Mouse (Mus musculus): ENCODE data around the gene Tepp.

The Tepp gene

DNA sequence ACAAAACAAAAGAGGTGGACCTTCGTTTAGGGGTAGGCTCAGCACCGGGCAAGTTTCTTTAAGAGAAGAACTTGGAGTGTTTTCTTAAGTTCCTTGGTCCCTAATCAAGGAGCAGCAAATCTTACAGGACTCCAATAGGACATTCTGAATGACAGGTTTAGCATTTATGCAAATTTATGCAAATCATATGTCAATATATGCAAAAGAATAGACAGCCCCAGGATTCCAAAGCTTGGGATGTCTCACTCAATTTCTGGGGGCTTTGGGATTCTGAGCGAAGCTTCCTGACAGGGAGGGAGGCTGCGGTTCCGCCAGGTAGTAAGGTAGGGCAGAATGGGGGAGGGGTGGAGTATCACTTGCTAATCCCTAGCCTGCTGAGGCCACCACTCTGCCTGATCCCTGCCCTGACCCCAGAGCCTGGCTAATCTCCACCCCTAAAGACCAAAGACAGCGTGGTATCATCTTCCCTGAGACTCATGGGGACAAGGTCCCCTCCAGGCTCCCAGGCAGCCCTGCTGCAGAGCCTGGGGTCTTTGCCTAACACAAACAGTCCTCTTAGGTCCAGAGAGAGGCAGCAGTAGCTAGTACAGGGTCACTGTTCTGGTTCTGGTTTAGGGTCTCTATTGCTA is at the start of gene Tepp:
Tepp (plus strand) TSS at position 225 of the 629 bp plus-strand sequence.
- no peak for DNase-seq (ENCODE audit: low spot score)

DNA sequence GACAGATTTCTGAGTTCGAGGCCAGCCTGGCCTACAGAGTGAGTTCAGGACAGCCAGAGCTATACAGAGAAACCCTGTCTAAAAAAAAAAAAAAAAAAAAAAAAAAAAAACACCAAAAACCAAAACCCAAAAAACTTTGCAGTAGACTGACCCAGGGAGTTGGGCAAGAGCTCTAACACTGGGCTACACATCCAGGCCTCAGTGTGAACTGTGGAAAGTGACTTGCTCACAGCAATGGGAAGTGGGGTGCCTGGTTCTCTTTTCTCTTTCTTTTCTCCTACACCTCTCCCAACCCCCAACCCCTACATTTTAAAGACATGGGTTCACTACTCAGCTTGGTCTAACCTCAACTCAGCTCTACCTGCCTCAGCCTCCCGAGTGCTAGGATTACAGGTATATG is 48.2 kb upstream of the Tepp start:
- no peak for DNase-seq (ENCODE audit: low spot score)

DNA sequence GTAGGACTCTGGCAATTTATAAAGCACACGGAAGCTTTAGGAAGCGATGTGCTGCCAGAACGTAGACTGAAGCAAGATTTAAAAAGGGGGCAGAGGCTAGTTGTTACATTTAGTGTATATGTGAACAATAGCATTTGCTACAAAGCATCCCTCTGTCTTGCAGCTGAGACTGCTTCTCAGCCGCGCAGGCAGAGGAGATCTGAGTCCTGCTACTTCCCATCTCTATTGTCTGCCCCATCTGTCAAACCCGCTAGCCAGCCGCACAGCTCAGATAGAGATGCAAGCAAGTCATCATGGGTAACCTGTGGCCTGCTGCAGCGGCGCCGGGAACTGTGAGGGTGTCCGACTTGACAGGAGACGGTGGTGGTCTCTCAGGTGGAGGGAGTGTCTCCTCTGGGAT is 39.9 kb upstream of the Tepp start:
- DNase-seq (ENCODE audit: low spot score), result no peak

DNA sequence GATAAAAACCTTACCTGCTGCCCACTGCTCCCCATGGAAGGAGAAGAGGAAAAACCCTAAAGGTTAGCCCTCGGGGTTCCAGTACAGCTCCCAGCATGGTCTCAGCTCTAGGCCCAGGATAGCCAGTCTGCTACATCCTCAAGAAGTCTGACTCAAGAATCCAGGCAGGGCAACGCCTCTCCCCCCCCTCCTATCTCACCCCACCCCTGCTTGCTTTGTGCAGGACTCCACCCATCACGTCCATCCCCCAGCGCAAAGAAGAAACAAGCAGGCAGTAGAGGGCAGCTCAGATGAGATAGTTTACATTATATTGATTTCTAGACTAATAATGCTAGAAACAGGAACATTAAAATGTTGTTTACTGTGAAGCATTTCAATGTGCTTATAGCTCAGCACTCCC is 38.5 kb upstream of the Tepp start:
- DNase-seq (ENCODE audit: low spot score), result no peak

DNA sequence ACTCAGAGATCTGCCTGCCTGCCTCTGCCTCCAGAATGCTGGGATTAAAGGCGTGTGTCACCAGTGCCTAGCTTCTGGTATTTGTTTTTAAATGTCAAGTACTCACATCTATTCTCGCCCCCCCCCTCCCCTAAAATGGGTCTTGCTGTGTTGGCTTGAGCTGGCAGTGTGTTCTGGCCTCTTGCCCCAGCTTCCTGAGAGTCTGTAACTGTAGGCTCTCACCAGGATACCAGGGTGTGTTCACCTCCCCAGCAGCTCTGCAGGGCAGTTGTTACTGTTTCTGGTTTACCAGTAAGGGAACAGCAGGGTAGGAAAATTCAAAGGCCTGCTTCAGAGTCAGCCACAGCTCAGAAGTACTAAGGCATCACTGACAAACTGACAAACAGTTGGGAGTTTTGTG is 37.5 kb upstream of the Tepp start:
- no peak for DNase-seq (ENCODE audit: low spot score)

DNA sequence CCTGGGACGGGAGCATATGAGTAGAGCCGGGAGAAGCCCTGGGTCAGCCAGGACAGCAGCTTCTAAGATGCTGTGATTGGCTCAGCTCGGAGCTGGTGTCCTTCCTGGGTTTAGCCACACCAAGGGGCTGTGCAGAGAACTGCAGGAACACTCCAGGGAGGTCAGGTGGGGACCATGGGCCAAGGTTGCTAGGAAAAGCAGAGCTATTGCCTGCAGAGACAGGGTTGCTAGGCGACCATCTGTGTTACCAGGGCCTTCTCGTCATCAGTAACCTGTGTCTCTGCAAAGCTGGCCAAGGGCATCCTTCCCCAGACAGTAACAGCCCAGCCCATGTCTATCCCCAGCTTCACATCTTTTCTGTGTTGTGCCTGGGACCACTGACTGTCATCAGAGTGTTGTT is 28.9 kb upstream of the Tepp start:
- DNase-seq (ENCODE audit: low spot score), result no peak

DNA sequence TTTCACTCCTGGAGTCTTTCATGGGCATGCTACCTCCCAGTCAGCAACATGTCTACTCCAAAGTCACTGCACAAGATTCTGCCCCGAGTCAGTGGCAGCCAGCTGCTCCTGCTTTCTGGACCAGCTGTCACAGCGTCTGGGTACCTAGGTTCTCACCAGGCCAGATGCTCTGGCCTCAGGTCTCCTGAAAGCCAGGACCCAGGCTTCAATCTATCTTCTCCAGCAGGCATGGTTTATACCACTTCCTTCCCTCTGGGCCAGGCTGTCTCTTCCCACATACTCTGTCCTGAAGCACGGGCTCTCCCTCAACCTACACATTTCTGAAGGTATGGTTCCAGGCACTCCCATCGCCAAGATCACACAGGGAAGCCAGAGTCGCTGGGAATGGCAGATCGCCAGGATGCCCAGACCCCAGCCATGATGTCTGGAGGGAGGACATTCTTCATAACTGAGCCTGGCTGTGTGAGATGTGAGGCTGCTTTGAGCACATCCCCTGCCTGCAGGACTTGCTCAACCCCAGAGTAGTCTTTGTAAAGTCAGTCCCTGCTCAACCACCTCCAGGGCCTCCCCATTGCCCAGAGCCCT is 21.2 kb upstream of the Tepp start:
- DNase-seq (ENCODE audit: low spot score), result no peak

DNA sequence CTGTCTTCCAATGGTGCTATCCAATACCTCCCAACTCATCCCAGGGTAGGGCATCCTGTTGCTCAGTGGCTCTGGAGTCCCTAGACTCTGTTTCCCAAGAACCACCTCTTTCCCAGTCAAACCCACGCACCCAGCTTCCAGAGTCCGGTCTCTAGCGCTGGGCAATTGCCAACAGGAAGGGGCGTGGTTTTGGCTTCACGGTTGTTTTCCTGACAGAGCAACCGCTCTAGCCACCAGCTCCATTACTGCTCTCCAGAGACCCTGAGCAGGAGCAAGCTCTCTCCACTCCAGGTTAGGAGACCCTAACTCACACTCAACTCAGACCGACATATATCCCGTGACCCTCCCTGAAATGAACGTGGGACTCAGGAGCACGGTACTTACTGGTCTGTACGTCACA is 17.2 kb upstream of the Tepp start:
- peak; percentile 87 for DNase-seq (ENCODE audit: low spot score)

DNA sequence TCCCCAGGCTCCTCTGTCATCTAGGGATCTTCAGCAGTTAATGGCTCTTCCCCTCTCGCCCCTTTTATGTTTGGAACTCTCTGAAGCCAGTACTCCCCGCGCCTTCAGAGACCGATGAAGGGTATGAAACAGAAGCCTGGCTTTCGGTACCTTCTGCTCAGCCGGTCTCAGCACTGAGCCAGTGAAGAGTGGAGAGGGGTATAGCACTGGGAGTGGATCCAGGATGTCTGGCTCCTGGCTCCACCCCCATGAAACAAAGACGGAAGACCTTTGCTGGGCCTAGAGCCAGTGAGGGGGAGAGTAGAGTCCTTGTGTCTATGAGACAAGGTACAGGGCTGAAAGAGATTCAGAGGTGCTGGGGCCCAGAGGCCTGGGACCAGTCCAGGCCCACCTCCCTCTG is 16.5 kb upstream of the Tepp start:
- DNase-seq (ENCODE audit: low spot score), result peak; percentile 58

DNA sequence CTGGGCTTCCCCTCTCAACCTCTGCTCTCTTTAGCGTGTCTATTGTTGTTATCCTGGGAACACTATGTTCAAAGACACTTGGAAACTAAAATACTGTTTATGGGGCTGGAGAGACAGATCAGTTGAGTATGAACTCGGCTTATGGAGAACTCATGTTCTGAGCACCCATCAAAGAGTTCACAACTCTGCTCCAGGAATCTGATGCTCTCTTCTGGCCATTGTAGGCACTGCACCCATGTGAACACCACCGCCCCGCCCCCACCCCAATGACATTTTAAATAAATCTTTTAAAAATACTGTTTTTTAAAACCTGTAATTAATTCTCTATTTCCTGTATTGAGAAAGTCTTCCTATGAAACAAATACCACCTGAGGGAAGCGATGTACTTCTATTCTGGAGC is 8.0 kb upstream of the Tepp start:
- DNase-seq (ENCODE audit: low spot score), result no peak

DNA sequence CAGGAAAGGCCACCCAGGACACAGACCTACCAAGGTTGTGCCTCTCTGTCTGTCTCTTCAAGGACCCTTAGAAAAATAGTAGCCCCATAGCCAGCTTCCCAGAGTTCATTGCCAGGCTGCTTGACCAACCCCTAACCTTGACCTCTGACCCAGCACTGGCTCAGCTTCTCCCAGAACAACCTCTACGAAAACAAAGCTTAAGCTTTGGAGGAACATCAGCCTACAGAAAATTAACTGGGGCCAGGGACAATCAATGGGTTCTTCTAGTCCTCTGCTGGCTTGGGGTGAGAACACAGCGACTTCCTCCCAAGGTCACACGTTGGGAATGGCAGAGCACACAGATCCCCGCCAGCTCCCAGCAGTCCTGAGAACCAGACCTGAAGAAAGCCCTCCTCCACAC is 4.8 kb upstream of the Tepp start:
- no peak for DNase-seq (ENCODE audit: low spot score)

DNA sequence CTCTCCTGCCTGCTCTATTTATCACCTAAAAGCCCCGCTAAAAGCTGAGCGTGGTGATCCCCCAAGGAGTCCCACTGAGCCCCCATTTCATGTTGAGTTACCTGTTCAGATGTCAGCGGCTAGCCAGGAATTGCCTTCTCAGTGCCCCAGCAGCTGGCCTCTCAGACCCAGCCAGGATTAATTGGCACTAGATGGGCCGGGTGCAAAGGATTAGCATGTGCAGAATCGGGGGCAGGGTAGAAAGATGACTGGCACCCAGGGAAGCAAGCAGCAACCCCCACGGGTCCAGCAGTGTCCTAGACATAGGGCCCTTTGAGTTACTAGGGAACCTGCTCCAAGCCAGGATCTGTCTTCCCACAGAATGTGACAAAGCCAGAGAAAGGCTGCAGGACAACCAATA is 3.9 kb upstream of the Tepp start, which contains the start of gene Cngb1:
Cngb1 (minus strand) TSS at position 155 of the 400 bp plus-strand sequence.
- no peak for DNase-seq (ENCODE audit: low spot score)

DNA sequence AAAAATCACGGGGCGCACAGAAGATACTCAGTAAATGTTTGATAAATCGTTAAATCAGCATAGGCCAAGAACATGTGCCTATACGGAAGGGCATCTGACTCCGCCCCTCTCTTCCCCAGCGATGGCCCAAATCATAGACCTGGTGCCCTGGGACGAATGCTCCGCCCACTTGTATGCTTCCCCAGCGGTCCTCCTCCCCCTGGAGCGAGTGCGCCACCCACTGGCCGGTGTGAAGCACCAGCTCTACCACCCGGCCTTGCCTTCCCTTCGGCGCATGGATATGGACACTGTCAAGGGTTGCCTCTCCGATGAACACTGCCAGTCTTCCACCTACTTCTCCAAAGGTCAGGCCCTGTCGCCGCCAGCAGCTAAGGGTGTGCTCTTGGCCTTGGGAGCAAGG is 2.5 kb downstream of the Tepp start:
- peak; percentile 32 for DNase-seq (ENCODE audit: low spot score)

DNA sequence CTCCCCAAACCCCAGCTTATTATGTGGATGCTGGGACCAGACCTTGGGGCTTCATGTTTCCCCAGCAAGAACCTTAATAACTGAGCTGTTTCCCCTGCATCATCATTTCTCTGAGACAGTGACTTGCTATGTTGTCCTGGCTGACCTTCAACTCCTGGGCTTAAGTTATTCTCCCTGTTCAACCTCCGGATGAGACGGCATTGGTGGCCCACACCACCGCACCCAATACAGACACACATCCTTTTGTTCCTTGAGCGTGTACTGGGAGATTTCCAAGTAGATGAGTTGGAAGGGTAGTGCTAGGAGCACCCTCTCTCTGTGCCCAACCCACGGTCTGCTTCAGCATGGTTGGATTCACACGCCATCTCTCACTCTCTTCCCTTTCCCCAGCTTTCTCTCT is 3.5 kb downstream of the Tepp start:
- DNase-seq (ENCODE audit: low spot score), result no peak

DNA sequence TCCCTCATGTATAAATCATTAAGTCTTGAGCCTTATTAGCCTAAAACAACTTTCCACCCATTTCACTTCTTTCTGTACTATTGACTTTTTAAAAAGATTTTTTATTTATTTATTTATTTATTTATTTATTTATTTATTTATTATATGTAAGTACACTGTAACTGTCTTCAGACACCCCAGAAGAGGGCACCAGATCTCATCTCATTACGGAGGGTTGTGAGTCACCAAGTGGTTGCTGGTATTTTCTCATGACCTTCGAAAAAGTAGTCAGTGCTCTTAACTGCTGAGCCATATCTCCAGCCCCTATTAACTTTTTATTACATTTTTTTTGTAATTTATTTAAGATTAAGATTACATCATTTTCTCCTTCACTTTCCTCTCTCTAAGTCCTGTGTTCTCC is 4.3 kb downstream of the Tepp start:
- DNase-seq (ENCODE audit: low spot score), result no peak

DNA sequence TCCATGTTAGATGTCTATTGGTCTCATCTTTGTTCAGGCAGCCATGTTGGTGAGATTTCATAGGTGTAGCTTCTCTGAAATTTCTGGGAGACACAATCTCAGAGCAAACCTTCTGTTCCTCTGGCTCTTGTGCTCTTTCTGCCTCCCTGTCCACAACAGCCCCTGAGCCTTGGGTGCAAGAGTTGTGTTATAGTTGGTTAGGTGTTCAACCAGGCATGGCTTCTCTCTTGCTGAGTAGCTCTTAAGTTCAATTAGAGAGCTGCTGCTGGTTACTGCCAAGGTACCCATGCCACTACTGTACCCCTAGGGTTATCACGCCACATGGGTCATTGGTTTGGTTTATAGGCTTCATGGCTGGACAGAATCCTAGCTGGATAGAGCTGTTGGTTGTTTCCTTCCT is 5.0 kb downstream of the Tepp start:
- DNase-seq (ENCODE audit: low spot score), result no peak

DNA sequence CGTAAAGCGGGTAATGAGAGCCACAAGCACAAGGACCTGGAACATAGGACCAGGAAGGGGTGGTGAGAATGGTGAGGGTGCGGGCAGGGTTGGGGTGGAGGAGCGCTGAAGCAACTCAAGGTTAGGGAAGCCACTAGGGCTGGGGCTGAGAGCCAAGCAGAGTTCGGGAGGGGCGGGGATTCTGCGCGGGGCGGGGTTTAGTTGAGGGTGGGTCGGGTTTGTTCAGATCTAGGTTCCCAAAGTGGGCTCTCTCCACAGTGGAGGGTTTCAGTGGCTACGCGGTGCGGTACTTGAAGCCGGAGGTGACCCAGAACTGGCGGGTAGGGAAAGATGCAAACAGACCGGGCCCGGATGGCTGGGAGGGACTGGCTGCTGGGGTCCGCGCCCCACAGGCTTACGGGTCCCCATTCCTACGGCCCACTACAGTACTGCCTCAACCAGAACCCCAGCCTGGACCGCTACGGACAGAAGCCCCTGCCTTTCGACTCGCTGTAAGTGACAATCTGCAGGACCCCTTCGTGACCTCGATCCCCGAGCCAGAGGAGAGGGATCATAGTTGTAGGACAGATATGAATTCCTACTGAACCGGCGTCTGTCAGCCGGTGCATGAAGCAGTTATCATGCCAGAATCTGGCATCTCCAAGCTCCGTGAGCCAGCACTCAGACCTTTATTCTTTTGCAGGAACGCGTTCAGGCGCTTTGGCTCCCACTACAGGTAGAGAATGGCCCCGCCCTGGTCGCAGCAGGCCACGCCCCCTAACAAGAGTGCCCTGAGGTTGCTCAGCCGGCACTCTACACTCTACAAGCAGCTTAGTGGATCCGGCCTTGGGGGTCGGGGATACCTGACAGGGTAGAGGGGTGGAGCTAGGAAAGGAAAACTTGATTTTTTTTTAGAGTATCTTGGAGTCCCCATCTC is 10.1 kb downstream of the Tepp start:
- DNase-seq (ENCODE audit: low spot score), result peak; percentile 67

DNA sequence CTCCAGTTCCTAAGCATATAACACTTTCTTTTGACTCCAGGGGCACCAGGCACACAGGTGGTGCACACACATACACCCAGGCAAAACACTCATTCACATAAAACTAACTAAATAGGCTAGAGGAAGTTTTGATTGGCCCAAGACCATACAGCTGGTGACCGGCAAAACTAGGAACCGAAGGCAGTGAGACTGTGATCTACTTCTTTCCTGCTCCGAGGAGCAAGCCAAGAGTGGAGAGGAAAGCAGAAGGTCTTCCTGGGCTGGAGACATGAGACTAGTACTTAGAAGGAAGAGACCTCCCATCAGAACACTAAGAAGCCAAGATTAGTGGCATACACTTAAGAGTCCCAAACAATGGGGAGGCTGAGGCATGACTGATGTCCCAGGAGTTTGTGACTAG is 12.8 kb downstream of the Tepp start:
- no peak for DNase-seq (ENCODE audit: low spot score)

DNA sequence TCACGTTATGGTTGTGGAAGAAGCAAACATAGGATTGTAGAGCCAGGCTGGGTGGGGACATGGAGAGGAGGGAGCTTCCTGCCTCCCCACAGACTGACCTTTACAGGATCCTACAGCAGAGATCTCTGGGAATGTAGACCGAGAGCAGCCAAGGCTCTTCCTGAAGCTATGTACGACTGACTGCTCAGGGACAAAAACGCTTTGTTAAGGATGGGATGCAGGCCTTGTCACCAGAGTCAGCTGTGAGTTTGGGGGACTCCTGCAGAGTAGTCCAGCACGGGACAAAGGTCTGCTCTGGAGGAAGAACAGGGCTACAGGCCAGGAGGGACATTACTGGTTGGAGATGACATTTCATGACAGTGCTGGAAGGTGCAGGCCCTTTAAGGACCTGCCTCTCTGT is 14.3 kb downstream of the Tepp start:
- no peak for DNase-seq (ENCODE audit: low spot score)

DNA sequence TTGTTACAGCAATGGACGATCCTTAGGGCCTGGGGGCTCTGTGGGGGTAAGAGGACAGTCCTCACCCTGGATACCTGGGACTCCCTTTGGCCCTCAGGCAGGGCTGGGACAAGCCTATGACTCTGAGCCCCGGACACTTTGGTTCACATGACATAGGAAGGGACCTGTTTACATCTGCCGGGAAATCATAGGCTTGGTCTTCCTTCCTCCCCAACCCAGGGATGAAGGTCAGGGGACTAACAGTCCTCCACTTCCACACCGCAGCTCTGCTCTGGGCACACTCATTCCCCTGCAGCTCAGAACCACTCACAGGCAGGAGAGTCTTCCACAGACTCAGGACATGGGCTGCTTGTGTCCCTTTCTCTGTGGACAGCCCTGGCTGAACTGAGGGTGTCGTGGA is 16.5 kb downstream of the Tepp start:
- DNase-seq (ENCODE audit: low spot score), result no peak

DNA sequence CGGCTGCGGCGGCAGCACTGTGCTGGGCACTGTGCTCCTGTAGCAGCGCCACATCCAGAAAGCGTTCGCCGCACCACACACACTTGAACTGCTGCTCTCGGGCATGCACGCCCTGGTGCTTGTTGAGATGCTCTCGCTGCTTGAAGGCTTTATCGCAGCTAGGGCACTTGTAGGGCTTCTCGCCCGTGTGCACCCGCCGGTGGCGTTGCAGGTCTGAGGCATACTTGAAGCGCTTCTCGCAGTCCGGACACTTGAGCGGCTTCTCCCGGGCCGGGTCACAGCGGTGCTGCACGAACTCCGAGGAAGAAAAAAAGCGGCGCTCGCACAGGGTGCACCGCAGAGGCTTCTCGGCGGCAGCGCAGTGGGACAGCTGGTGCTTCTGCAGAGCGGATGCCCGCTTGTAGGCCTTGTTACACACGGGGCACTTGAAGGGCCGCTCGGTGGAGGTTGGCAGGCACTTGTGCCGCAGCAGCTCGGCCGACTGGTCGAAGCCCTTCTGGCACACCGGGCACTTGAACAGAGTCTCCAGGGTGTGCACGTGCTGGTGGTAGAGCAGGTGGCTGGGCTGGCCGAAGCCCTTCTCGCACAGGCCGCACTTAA is 17.6 kb downstream of the Tepp start:
- no peak for DNase-seq (ENCODE audit: low spot score)

DNA sequence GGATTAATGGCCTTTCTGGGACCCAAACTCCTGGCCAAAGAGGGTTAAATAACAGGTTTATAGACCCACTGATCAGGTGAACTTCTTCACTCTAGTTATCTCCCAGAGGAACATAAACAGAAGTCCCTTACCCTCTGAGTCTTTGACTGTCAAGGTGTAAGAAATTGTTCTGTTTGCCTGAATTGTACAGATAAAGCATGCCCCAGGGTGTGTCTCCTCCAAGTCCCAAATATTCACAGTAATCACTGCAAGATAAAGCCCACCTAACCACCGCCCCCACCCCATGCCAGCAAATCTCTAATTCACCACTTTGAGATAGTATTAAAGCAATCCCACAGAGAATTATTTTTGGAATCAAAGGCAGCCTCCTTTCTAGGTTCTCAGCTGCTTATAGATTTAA is 20.0 kb downstream of the Tepp start:
- no peak for DNase-seq (ENCODE audit: low spot score)

DNA sequence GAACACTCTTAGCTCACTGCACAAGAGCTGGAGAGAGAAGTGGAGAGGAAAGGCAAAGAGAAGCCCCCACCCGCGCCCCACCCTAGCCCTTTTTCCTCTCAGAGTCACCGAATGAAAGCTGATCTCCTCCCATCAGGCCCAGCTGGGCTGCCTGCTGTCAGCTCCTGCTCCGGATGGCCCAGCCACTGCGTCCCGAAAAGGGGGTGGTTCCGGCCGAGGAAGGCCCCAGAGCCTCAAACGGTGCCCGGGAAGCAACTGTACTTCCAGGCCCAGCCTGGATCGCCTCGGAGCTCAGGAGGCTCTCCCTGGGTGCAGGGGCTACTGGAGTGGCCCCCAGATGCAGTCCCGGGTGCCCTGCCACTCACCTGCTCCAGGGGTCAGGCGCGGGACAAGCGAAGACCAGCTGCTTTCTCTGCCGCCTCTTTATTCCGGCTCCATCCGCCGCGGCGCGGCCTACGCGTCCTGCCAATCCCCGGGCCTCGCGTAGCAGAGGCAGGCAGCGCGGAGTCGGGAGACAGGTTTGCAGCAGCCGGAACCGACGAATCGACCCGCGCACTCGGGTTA is 20.9 kb downstream of the Tepp start:
- no peak for DNase-seq (ENCODE audit: low spot score)

Data from ovary, postnatal 36 days (tissue).